11 mouse cellular contexts compared by ENCODE assay signal in genomic region chr13:28782081-28782480, GRCm38 (mm10).
DNase-seq lines count a peak whose midpoint lies in the region; ATAC-seq and TF ChIP-seq lines count a peak whose summit lies in the region.
"Had no signal": no experiment of that assay in that cellular context is flagged by ENCODE, and none has a peak within 500 bp of the region (broad histone marks: within the 10 kb centered on the region; RNA-seq: fewer than 3 reads in every experiment).

No protein-coding gene starts in this region.

- peak overlapping the region; percentile 93 for H3K27ac ChIP-seq in hindbrain, embryonic 11.5 days (ENCODE audit: low read depth, low read length)
- H3K27ac ChIP-seq in midbrain, embryonic 14.5 days (replicated peaks; ENCODE audit: low read depth, low read length): peak overlapping the region; percentile 85
- H3K27ac ChIP-seq in liver, postnatal 0 days (ENCODE audit: low read depth): no peak overlapping the region
- H3K27ac ChIP-seq: lung, embryonic 15.5 days had no signal

- H3K9me3 ChIP-seq in hindbrain, embryonic 11.5 days (ENCODE audit: control insufficient read depth, low read length): no peaks in the 10 kb centered on the region
- no peaks in the 10 kb centered on the region for H3K9me3 ChIP-seq in midbrain, embryonic 14.5 days (ENCODE audit: control insufficient read depth, low read length)
- no peaks in the 10 kb centered on the region for H3K9me3 ChIP-seq in liver, postnatal 0 days (ENCODE audit: low read length)
- H3K9me3 ChIP-seq: lung, embryonic 15.5 days had no signal

- TF ChIP-seq CTCF in liver, postnatal 0 days (IDR thresholded peaks at IDR 0.05; ENCODE audit: low read depth): no peak

- H3K27me3 ChIP-seq in hindbrain, embryonic 11.5 days (ENCODE audit: control insufficient read depth, insufficient read depth, low read length): no peaks in the 10 kb centered on the region
- no peaks in the 10 kb centered on the region for H3K27me3 ChIP-seq in midbrain, embryonic 14.5 days (ENCODE audit: control insufficient read depth, insufficient read depth, low read length)
- no peaks in the 10 kb centered on the region for H3K27me3 ChIP-seq in liver, postnatal 0 days (ENCODE audit: insufficient read depth, low read length)
- H3K27me3 ChIP-seq: lung, embryonic 15.5 days had no signal

- no peaks in the 10 kb centered on the region for H3K36me3 ChIP-seq in hindbrain, embryonic 11.5 days (ENCODE audit: control insufficient read depth, insufficient read depth, low read length)
- H3K36me3 ChIP-seq in midbrain, embryonic 14.5 days (ENCODE audit: control insufficient read depth, insufficient read depth, low read length): no peaks in the 10 kb centered on the region
- no peaks in the 10 kb centered on the region for H3K36me3 ChIP-seq in liver, postnatal 0 days (replicated peaks; ENCODE audit: insufficient read depth, low read length)
- H3K36me3 ChIP-seq: lung, embryonic 15.5 days had no signal

- 13% methylated on average over 5 of the region's 5 CpGs for WGBS in hindbrain, embryonic 11.5 days
- whole genome bisulfite sequencing in midbrain, embryonic 14.5 days: 3% methylated on average over 5 of the region's 5 CpGs
- 54% methylated on average over 5 of the region's 5 CpGs for WGBS in liver, postnatal 0 days (ENCODE audit: insufficient replicate concordance)

- no peak for TF ChIP-seq EP300 in liver, postnatal 0 days (IDR thresholded peaks at IDR 0.05; ENCODE audit: low read depth)

- H3K4me1 ChIP-seq in hindbrain, embryonic 11.5 days (replicated peaks; ENCODE audit: control insufficient read depth, insufficient read depth, low read length): peaks cover 15% of the 10 kb centered on the region
- H3K4me1 ChIP-seq in midbrain, embryonic 14.5 days (ENCODE audit: control insufficient read depth, insufficient read depth, low read length): peaks cover 48% of the 10 kb centered on the region
- no peaks in the 10 kb centered on the region for H3K4me1 ChIP-seq in liver, postnatal 0 days (ENCODE audit: insufficient read depth)

- ATAC-seq in hindbrain, embryonic 11.5 days (ENCODE audit: low FRiP score): peak; percentile 83
- ATAC-seq in midbrain, embryonic 14.5 days (ENCODE audit: low FRiP score, low TSS enrichment): no peak
- ATAC-seq in liver, postnatal 0 days: no peak

- H3K9ac ChIP-seq in hindbrain, embryonic 11.5 days (ENCODE audit: low read depth, low read length): peak overlapping the region; percentile 53; the same call in 1 of the 2 replicates
- H3K9ac ChIP-seq in midbrain, embryonic 14.5 days (replicated peaks; ENCODE audit: low read length): no peak overlapping the region; the same call in 1 of the 2 replicates
- H3K9ac ChIP-seq in liver, postnatal 0 days (replicated peaks): no peak overlapping the region
- H3K9ac ChIP-seq: lung, embryonic 15.5 days had no signal

- DNase-seq in R1 (ENCODE audit: low read depth, low spot score): peak; percentile 30
- DNase-seq in embryo, embryonic 11 days: peak; percentile 65
- DNase-seq in hindbrain, embryonic 11.5 days (ENCODE audit: low spot score): peak; percentile 58
- no peak for DNase-seq in midbrain, embryonic 14.5 days
- DNase-seq in frontal cortex, postnatal 25 days (ENCODE audit: low spot score in 2 of 2): no peak
- DNase-seq in liver, postnatal 0 days: no peak
- DNase-seq in B cell, adult 2 months: no peak
- no peak for DNase-seq in layer of hippocampus, adult 8-10 months (ENCODE audit: low spot score in 2 of 2)
- DNase-seq: adrenal gland, postnatal 25 days; cerebellum, postnatal 36 days had no signal

- H3K4me2 ChIP-seq in hindbrain, embryonic 11.5 days (replicated peaks; ENCODE audit: low read depth, low read length): peak overlapping the region; percentile 21
- peak overlapping the region; percentile 18 for H3K4me2 ChIP-seq in midbrain, embryonic 14.5 days (ENCODE audit: low read length)
- no peak overlapping the region for H3K4me2 ChIP-seq in liver, postnatal 0 days (ENCODE audit: low read depth, low read length)
- H3K4me2 ChIP-seq: lung, embryonic 15.5 days had no signal

- no peak overlapping the region for H3K4me3 ChIP-seq in hindbrain, embryonic 11.5 days (ENCODE audit: low read depth, low read length)
- H3K4me3 ChIP-seq in midbrain, embryonic 14.5 days (replicated peaks; ENCODE audit: low read depth, low read length): no peak overlapping the region
- no peak overlapping the region for H3K4me3 ChIP-seq in liver, postnatal 0 days (ENCODE audit: low read depth, low read length)
- H3K4me3 ChIP-seq: lung, embryonic 15.5 days had no signal

Comparison
In these comparisons a context has a peak if more than half of its experiments do, and no peak if none do; other contexts are left out.
1. DNase-seq: peak in R1 (single experiment), embryo, embryonic 11 days (single experiment) and hindbrain, embryonic 11.5 days (single experiment); none in midbrain, embryonic 14.5 days (single experiment), frontal cortex, postnatal 25 days (0 of 2), liver, postnatal 0 days (single experiment), B cell, adult 2 months (0 of 2) and layer of hippocampus, adult 8-10 months (0 of 2).